In genomic region chr3:37084860-37085259, GRCm38 (mm10) we compare ENCODE assay signal across 38 mouse cellular contexts. TPM values are rescaled to one million over a fixed set of nuclear protein-coding genes. Genes with fewer than 3 reads are reported as not detected.
"Had no signal": no experiment of that assay in that cellular context is flagged by ENCODE, and none has a peak within 500 bp of the region (broad histone marks: within the 10 kb centered on the region; RNA-seq: fewer than 3 reads in every experiment).

No protein-coding gene starts in this region.

- H3K27me3 ChIP-seq: heart, embryonic 12.5 days; heart, embryonic 13.5 days; heart, embryonic 15.5 days; hindbrain, embryonic 12.5 days; hindbrain, embryonic 13.5 days; hindbrain, embryonic 15.5 days; intestine, embryonic 15.5 days; kidney, embryonic 15.5 days had no signal

- H3K4me1 ChIP-seq: heart, embryonic 10.5 days; heart, embryonic 12.5 days; heart, embryonic 13.5 days; heart, embryonic 15.5 days; hindbrain, embryonic 10.5 days; hindbrain, embryonic 12.5 days; hindbrain, embryonic 13.5 days; hindbrain, embryonic 15.5 days; intestine, embryonic 15.5 days; kidney, embryonic 15.5 days had no signal

- H3K9ac ChIP-seq: heart, embryonic 12.5 days; heart, embryonic 13.5 days; heart, embryonic 15.5 days; hindbrain, embryonic 12.5 days; hindbrain, embryonic 13.5 days; hindbrain, embryonic 14.5 days; hindbrain, embryonic 15.5 days; intestine, embryonic 15.5 days; kidney, embryonic 15.5 days had no signal

- ATAC-seq: hindbrain, embryonic 16.5 days; hindbrain, postnatal 0 days; inflammation-experienced regulatory T-cells, adult 6 months; intestine, embryonic 15.5 days; intestine, embryonic 16.5 days; intestine, postnatal 0 days had no signal

- H3K4me3 ChIP-seq: heart, adult 2 months; heart, embryonic 10.5 days; heart, embryonic 12.5 days; heart, embryonic 13.5 days; heart, embryonic 15.5 days; hindbrain, embryonic 10.5 days; hindbrain, embryonic 12.5 days; hindbrain, embryonic 13.5 days; hindbrain, embryonic 15.5 days; intestine, embryonic 15.5 days; kidney, embryonic 15.5 days; layer of hippocampus, adult 2 months had no signal

- H3K27ac ChIP-seq: heart, adult 2 months; heart, embryonic 10.5 days; heart, embryonic 13.5 days; heart, embryonic 15.5 days; hindbrain, embryonic 10.5 days; hindbrain, embryonic 12.5 days; hindbrain, embryonic 13.5 days; hindbrain, embryonic 14.5 days; hindbrain, embryonic 15.5 days; hindbrain, postnatal 0 days; intestine, embryonic 15.5 days; kidney, embryonic 15.5 days; kidney, postnatal 0 days; layer of hippocampus, adult 2 months had no signal

- H3K9me3 ChIP-seq: heart, embryonic 10.5 days; heart, embryonic 12.5 days; heart, embryonic 13.5 days; heart, embryonic 15.5 days; hindbrain, embryonic 10.5 days; hindbrain, embryonic 12.5 days; hindbrain, embryonic 13.5 days; hindbrain, embryonic 15.5 days; intestine, embryonic 15.5 days; kidney, embryonic 15.5 days had no signal

- DNase-seq: heart, adult 18-20 months; heart, adult 2 months; heart, postnatal 10 days; heart, postnatal 14 days; heart, postnatal 36 days; heart, postnatal 4 days; kidney, adult 11 months; kidney, adult 18-20 months; kidney, adult 2 months; kidney, adult 8-10 months; kidney, adult 9 months; kidney, postnatal 10 days; kidney, postnatal 14 days; kidney, postnatal 25 days; kidney, postnatal 36 days; kidney, postnatal 4 days; layer of hippocampus, adult 9-11 months had no signal

- H3K36me3 ChIP-seq: heart, embryonic 10.5 days; heart, embryonic 12.5 days; heart, embryonic 13.5 days; heart, embryonic 15.5 days; hindbrain, embryonic 10.5 days; hindbrain, embryonic 12.5 days; hindbrain, embryonic 13.5 days; hindbrain, embryonic 15.5 days; intestine, embryonic 15.5 days; kidney, embryonic 15.5 days had no signal

- H3K4me2 ChIP-seq: heart, embryonic 11.5 days; heart, embryonic 12.5 days; heart, embryonic 13.5 days; heart, embryonic 15.5 days; hindbrain, embryonic 12.5 days; hindbrain, embryonic 13.5 days; hindbrain, embryonic 14.5 days; hindbrain, embryonic 15.5 days; intestine, embryonic 15.5 days; kidney, embryonic 15.5 days had no signal

RNA-seq across cellular contexts. Expression of gene Adad1, which starts 21.5 kb away (rescaled TPM):
- polyA plus RNA-seq: heart, adult 2 months; inflammation-experienced regulatory T-cells, adult 6 months; kidney, adult 2 months; kidney, embryonic 14.5 days; large intestine, adult 2 months had no signal

RNA-seq across cellular contexts. Expression of gene Il2, which starts 40.9 kb away (rescaled TPM):
- polyA plus RNA-seq: heart, adult 2 months; kidney, embryonic 15.5 days; large intestine, adult 2 months had no signal
